Mouse (Mus musculus): ENCODE measurements around the gene Minpp1. TPM values are rescaled to one million over a fixed set of nuclear protein-coding genes. Genes with fewer than 3 reads are reported as not detected.
"Not testable (repeated sequence)": the region's sequence is repeated elsewhere in the genome, so short reads cannot be mapped to it uniquely, and the experiment has no call there.

Gene Minpp1
- 99.9 and 110 TPM in 2 replicates for polyA plus RNA-seq (2015; fragmentation: Nextera tagmentation; extraction: Ambion mirVana)

- Histone ChIP-seq H3K4me3 (replicated peaks) (peak within 1 kb of the TSS; percentile 86), H3K9ac (peak within 1 kb of the TSS; percentile 93), H3K36me3 (peaks cover 6% of the 10 kb centered on the region; the same call in 1 of the 2 replicates), H3K27ac (peak within 1 kb of the TSS; percentile 95), H3K4me1 (replicated peaks) (peaks cover 73% of the 10 kb centered on the region), H3K27me3 (no peaks in the 10 kb centered on the region), H3K4me2 (peak within 1 kb of the TSS; percentile 84), H3K9me3 (replicated peaks) (no peaks in the 10 kb centered on the region)
- ATAC-seq (ENCODE audit: low read depth) = peak; percentile 79
- WGBS (ENCODE audit: insufficient replicate concordance) = under 1% methylated on average over 64 of the region's 64 CpGs
- DNase-seq = peak; percentile 82
These were observed at the start of gene Minpp1 for GRCm38 (mm10) chr19:32485681-32486105. Gene Minpp1 (plus strand): TSS chr19:32485769.

GRCm38 (mm10) chr19:32439356-32439755, 46.2 kb upstream of the Minpp1 start:
- no peaks in the 10 kb centered on the region for H3K36me3 ChIP-seq
- no peak overlapping the region for H3K4me3 ChIP-seq (replicated peaks)
- DNase-seq (no peak), ATAC-seq (ENCODE audit: low read depth) (no peak)
- H3K27ac ChIP-seq = no peak overlapping the region
- no peaks in the 10 kb centered on the region for H3K27me3 ChIP-seq
- H3K4me2 ChIP-seq = no peak overlapping the region
- H3K9ac ChIP-seq = no peak overlapping the region
- H3K4me1 ChIP-seq (replicated peaks) = peaks cover 9% of the 10 kb centered on the region
- 0 out of 2 replicates have a peak, but pooled peaks cover 2% of the 10 kb centered on the region for H3K9me3 ChIP-seq (replicated peaks)
- 55% methylated on average over 2 of the region's 2 CpGs for WGBS (ENCODE audit: insufficient replicate concordance)

DNA sequence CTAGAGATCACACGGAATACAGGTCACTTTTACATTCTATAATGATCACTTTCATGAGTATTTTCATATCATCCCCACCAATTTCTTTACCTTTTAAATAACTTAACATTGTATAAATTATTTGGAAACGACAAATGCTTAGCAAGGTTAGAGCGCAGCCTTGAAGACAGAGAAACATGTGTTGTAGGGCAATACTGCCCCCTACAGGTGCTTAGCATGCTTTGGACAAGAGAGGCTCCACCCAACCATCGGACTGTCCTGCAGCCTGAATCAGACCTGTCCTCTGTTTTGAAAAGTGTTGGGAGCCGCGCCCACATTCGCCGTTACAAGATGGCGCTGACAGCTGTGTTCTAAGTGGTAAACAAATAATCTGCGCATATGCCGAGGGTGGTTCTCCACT, 44.0 kb upstream of the Minpp1 start:
- no peaks in the 10 kb centered on the region for H3K36me3 ChIP-seq
- WGBS (ENCODE audit: insufficient replicate concordance) = 87% methylated on average over 10 of the region's 11 CpGs
- peak; percentile 41 for DNase-seq

DNA sequence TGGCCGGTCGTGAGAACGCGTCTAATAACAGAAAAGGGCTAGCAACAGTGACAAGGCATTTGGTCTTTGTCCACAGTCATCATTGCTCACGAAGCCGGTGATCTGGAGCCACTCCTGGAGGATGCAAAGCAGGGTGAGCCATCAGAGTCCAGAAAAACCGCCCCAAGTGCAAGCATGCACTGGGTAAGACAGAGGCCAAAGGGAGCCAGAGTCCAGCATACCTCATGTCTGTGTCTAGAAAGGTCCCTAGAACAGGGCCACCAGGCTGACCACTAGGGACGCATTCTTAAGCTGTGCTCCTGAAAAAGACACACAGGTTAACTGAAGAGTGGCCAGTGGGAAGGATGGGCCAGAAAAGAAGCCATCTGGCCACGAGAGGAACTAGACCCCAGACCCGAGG, 36.6 kb upstream of the Minpp1 start:
- no peaks in the 10 kb centered on the region for H3K4me1 ChIP-seq (replicated peaks)
- H3K9me3 ChIP-seq (replicated peaks) = no peaks in the 10 kb centered on the region
- no peak overlapping the region for H3K4me3 ChIP-seq (replicated peaks)
- no peaks in the 10 kb centered on the region for H3K27me3 ChIP-seq
- H3K4me2 ChIP-seq = no peak overlapping the region
- no peaks in the 10 kb centered on the region for H3K36me3 ChIP-seq
- ATAC-seq (ENCODE audit: low read depth) = no peak
- H3K27ac ChIP-seq = no peak overlapping the region
- 82% methylated on average over 10 of the region's 10 CpGs for WGBS (ENCODE audit: insufficient replicate concordance)
- H3K9ac ChIP-seq = no peak overlapping the region
- DNase-seq = no peak

More for the DNA sequence above, 44.0 kb upstream of the Minpp1 start:
- Histone ChIP-seq H3K9ac (no peak overlapping the region), H3K27ac (no peak overlapping the region), H3K27me3 (no peaks in the 10 kb centered on the region), H3K4me2 (no peak overlapping the region), H3K9me3 (replicated peaks) (0 out of 2 replicates have a peak, but pooled peaks cover 2% of the 10 kb centered on the region), H3K4me1 (replicated peaks) (peaks cover 8% of the 10 kb centered on the region), H3K4me3 (replicated peaks) (no peak overlapping the region)
- ATAC-seq (ENCODE audit: low read depth) = no peak

GRCm38 (mm10) chr19:32452231-32452630, 33.3 kb upstream of the Minpp1 start:
- H3K9me3 ChIP-seq (replicated peaks) = no peaks in the 10 kb centered on the region
- H3K27me3 ChIP-seq = no peaks in the 10 kb centered on the region
- no peaks in the 10 kb centered on the region for H3K36me3 ChIP-seq
- no peak for DNase-seq
- ATAC-seq (ENCODE audit: low read depth) = no peak
- no peak overlapping the region for H3K27ac ChIP-seq
- 60% methylated on average over 4 of the region's 4 CpGs for WGBS (ENCODE audit: insufficient replicate concordance)
- H3K9ac ChIP-seq = no peak overlapping the region
- H3K4me1 ChIP-seq (replicated peaks) = no peaks in the 10 kb centered on the region
- no peak overlapping the region for H3K4me3 ChIP-seq (replicated peaks)
- H3K4me2 ChIP-seq = no peak overlapping the region

DNA sequence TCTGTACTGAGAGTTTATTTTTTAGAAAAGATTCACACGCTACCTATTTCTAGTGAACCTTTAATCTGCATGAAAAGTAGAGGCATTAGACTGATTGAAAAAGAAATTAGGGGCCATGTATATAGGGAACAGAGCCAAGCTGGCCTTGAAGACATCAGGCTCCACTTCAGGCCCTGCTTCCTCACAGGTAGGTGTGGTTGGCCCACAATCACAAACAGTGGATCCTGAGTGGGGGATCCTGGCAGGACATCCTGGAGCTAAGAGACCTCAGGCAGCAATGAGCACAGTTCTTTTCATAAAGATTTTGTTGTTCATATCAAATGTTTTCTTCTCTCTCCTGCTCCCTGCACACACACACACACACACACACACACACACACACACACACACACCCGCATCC, 28.8 kb upstream of the Minpp1 start:
- no peak overlapping the region for H3K9ac ChIP-seq
- H3K27me3 ChIP-seq = no peaks in the 10 kb centered on the region
- H3K27ac ChIP-seq = no peak overlapping the region
- WGBS (ENCODE audit: insufficient replicate concordance) = 82% methylated on average over 2 of the region's 2 CpGs
- no peaks in the 10 kb centered on the region for H3K9me3 ChIP-seq (replicated peaks)
- DNase-seq = no peak
- no peak for ATAC-seq (ENCODE audit: low read depth)
- H3K36me3 ChIP-seq = no peaks in the 10 kb centered on the region
- no peaks in the 10 kb centered on the region for H3K4me1 ChIP-seq (replicated peaks)
- H3K4me2 ChIP-seq = no peak overlapping the region
- H3K4me3 ChIP-seq (replicated peaks) = no peak overlapping the region

GRCm38 (mm10) chr19:32457631-32458030, 27.9 kb upstream of the Minpp1 start:
- 75% methylated on average over 8 of the region's 8 CpGs for WGBS (ENCODE audit: insufficient replicate concordance)
- not testable (repeated sequence) for H3K9ac ChIP-seq; H3K27me3 ChIP-seq; DNase-seq; H3K9me3 ChIP-seq (replicated peaks); H3K4me2 ChIP-seq; H3K4me3 ChIP-seq (replicated peaks); H3K27ac ChIP-seq; ATAC-seq (ENCODE audit: low read depth); H3K4me1 ChIP-seq (replicated peaks); H3K36me3 ChIP-seq

DNA sequence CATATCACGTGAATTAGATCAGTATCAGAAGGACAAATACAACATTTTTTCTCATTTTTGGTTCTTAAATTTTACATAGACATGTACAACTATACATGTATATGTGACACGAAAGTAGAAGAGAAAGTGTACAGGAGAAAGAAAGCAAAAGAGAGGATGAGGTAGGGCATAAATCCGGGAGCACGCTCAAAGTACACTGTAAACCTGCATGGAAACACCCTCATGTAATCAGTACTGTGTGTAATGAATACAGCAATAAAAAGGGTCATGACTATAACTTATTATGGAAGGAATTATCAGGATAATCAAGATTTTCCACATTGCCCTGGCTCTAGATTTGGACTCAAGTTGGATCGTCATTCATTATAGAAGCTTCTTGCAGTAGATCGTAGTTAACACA, 22.5 kb upstream of the Minpp1 start:
- no peaks in the 10 kb centered on the region for H3K36me3 ChIP-seq
- WGBS (ENCODE audit: insufficient replicate concordance) = 77% methylated on average over 6 of the region's 6 CpGs
- H3K4me3 ChIP-seq (replicated peaks) = no peak overlapping the region
- H3K27me3 ChIP-seq = no peaks in the 10 kb centered on the region
- H3K9ac ChIP-seq = no peak overlapping the region
- no peak overlapping the region for H3K27ac ChIP-seq
- H3K4me1 ChIP-seq (replicated peaks) = peaks cover 10% of the 10 kb centered on the region
- ATAC-seq (ENCODE audit: low read depth) = no peak
- H3K9me3 ChIP-seq (replicated peaks) = no peaks in the 10 kb centered on the region
- DNase-seq = no peak
- H3K4me2 ChIP-seq = no peak overlapping the region

- no peak overlapping the region for H3K9ac ChIP-seq
- WGBS (ENCODE audit: insufficient replicate concordance) = 55% methylated on average over 4 of the region's 4 CpGs
- ATAC-seq (ENCODE audit: low read depth) = no peak
These were observed 20.3 kb upstream of the Minpp1 start for GRCm38 (mm10) chr19:32465228-32465627.

DNA sequence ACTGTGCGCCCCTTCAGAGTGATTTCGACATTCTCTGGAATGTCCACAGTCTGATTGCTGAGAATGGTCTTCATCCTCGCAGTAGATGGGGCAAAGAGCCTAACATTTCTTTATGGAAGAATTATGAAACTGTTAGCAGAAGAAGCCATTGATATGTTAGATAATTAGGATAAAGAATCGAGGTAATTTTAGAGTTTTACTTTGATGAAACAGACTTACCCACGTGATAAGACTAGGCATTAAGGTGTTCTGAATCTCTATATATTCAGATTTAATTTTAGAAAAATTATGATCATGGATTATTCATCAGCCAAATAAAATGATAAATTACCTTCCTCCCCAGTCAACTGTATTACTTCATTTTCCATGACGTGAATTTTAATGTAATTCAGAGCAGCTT, 19.1 kb upstream of the Minpp1 start, which contains the start of gene Rpl9-ps6:
Gene Rpl9-ps6 (minus strand): TSS at position 101 of the 400 bp plus-strand sequence.
- 67% methylated on average over 6 of the region's 6 CpGs for WGBS (ENCODE audit: insufficient replicate concordance)
- peaks cover 22% of the 10 kb centered on the region for H3K4me1 ChIP-seq (replicated peaks)
- H3K27ac ChIP-seq = no peak within 1 kb of the TSS
- no peak for ATAC-seq (ENCODE audit: low read depth)
- no peaks in the 10 kb centered on the region for H3K36me3 ChIP-seq
- H3K4me3 ChIP-seq (replicated peaks) = no peak within 1 kb of the TSS
- H3K9ac ChIP-seq = peak within 1 kb of the TSS; percentile 9; the same call in 1 of the 2 replicates
- H3K27me3 ChIP-seq = no peaks in the 10 kb centered on the region
- no peak within 1 kb of the TSS for H3K4me2 ChIP-seq
- H3K9me3 ChIP-seq (replicated peaks) = no peaks in the 10 kb centered on the region
- no peak for DNase-seq

More at GRCm38 (mm10) chr19:32465228-32465627, 20.3 kb upstream of the Minpp1 start:
- no peaks in the 10 kb centered on the region for H3K27me3 ChIP-seq
- H3K4me1 ChIP-seq (replicated peaks) = peaks cover 14% of the 10 kb centered on the region
- no peak overlapping the region for H3K27ac ChIP-seq
- DNase-seq = no peak
- no peaks in the 10 kb centered on the region for H3K9me3 ChIP-seq (replicated peaks)
- H3K36me3 ChIP-seq = no peaks in the 10 kb centered on the region
- no peak overlapping the region for H3K4me3 ChIP-seq (replicated peaks)
- no peak overlapping the region for H3K4me2 ChIP-seq

- Histone ChIP-seq H3K4me3 (replicated peaks) (no peak overlapping the region), H3K27me3 (no peaks in the 10 kb centered on the region), H3K9me3 (replicated peaks) (no peaks in the 10 kb centered on the region), H3K27ac (no peak overlapping the region), H3K4me1 (replicated peaks) (peaks cover 22% of the 10 kb centered on the region), H3K9ac (peak overlapping the region; percentile 9; the same call in 1 of the 2 replicates), H3K4me2 (no peak overlapping the region), H3K36me3 (no peaks in the 10 kb centered on the region)
- DNase-seq = no peak
- WGBS (ENCODE audit: insufficient replicate concordance) = 55% methylated on average over 5 of the region's 5 CpGs
- peak; percentile 46; the same call in 1 of the 2 replicates for ATAC-seq (ENCODE audit: low read depth)
These were observed 18.2 kb upstream of the Minpp1 start for GRCm38 (mm10) chr19:32467325-32467724.

DNA sequence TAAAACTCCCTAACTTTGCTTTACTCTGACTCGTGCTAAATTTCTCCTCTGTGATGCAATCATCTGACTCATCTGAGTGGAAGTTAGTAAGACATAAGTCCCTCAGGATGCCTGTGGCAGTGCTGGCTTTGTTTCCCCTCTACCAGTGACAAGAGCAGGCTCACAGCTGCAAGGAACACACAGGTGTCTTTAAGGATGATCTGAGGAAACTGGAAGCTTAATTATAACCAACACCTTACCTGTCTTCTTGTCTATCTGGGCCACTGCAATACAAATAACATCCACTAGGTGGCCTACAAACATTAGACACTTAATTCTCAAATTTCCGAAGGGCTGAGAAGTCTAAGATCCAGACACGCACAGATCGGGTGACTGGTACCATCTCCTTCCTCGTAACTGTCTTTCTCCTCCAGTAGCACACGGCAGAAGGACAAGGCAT, 15.5 kb upstream of the Minpp1 start:
- ATAC-seq (ENCODE audit: low read depth) (peak; percentile 49), DNase-seq (no peak)
- no peak overlapping the region for H3K9ac ChIP-seq
- H3K4me2 ChIP-seq = peak overlapping the region; percentile 32; the same call in 1 of the 2 replicates
- H3K27me3 ChIP-seq = no peaks in the 10 kb centered on the region
- 20% methylated on average over 6 of the region's 6 CpGs for WGBS (ENCODE audit: insufficient replicate concordance)
- H3K27ac ChIP-seq = no peak overlapping the region
- H3K4me3 ChIP-seq (replicated peaks) = 0 out of 2 replicates have a peak overlapping the region, but pooled peaks have one; percentile 2
- peaks cover 32% of the 10 kb centered on the region for H3K4me1 ChIP-seq (replicated peaks)
- 0 out of 2 replicates have a peak, but pooled peaks cover 4% of the 10 kb centered on the region for H3K36me3 ChIP-seq
- H3K9me3 ChIP-seq (replicated peaks) = no peaks in the 10 kb centered on the region
